Mouse (Mus musculus): Measurements from ENCODE around the gene Abcc12. TPM values are rescaled to one million over a fixed set of nuclear protein-coding genes. Genes with fewer than 3 reads are reported as not detected.
A peak's percentile ranks its signal among the peaks of the same experiment; 100 is the strongest.

The Abcc12 gene
- polyA plus RNA-seq (2014; fragmentation: Nextera tagmentation; extraction: Ambion mirVana) = 0.07 TPM in 1 of 2 replicates, not detected in the other

DNA sequence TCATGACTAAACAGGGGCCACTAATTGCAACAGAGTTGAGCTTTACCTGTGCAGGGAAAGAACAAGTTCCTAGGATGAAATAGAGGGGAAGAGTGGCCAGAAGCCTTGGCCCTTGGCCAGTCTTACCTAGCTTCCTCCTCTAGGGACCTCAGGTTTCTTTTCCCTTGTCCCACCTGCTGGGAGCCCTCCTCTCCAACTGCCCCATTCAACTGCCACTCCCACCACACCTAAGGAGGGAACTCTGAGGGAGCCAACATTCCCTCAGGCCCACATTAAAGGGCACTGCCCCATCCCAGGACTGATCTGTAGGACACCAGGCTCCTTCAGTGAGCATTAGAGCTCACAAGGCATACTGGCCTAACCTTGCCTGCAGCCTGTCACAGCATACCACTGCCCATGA is at the start of gene Abcc12:
Gene Abcc12 (minus strand): TSS at position 229 of the 400 bp plus-strand sequence.
- ATAC-seq (ENCODE audit: insufficient number of reproducible peaks, low FRiP score, low TSS enrichment, low read depth) = no peak

GRCm38 (mm10) chr8:86630212-86630611 is 49.7 kb upstream of the Abcc12 start:
- Histone ChIP-seq H3K9ac (ENCODE audit: low read length) (no peak overlapping the region), H3K36me3 (ENCODE audit: control insufficient read depth, insufficient read depth, low read length) (no peaks in the 10 kb centered on the region), H3K4me3 (ENCODE audit: low read depth, low read length) (no peak overlapping the region), H3K4me1 (ENCODE audit: control insufficient read depth, insufficient read depth, low read length) (no peaks in the 10 kb centered on the region), H3K27ac (replicated peaks; ENCODE audit: low read depth, low read length) (no peak overlapping the region), H3K27me3 (ENCODE audit: control insufficient read depth, insufficient read depth, low read length) (no peaks in the 10 kb centered on the region), H3K9me3 (ENCODE audit: control insufficient read depth, low read length) (no peaks in the 10 kb centered on the region), H3K4me2 (ENCODE audit: low read depth, severe bottlenecking) (no peak overlapping the region)
- ATAC-seq (ENCODE audit: insufficient number of reproducible peaks, low FRiP score, low TSS enrichment, low read depth) = no peak
- no peak for DNase-seq (ENCODE audit: low spot score)
- 91% methylated on average over 5 of the region's 5 CpGs for WGBS

More for the DNA sequence above, at the start of gene Abcc12:
- H3K27me3 ChIP-seq (ENCODE audit: control insufficient read depth, insufficient read depth, low read length) = no peaks in the 10 kb centered on the region
- no peak within 1 kb of the TSS for H3K4me2 ChIP-seq (ENCODE audit: low read depth, severe bottlenecking)
- DNase-seq (ENCODE audit: low spot score) = no peak
- H3K9ac ChIP-seq (ENCODE audit: low read length) = no peak within 1 kb of the TSS
- no peak within 1 kb of the TSS for H3K27ac ChIP-seq (replicated peaks; ENCODE audit: low read depth, low read length)
- no peaks in the 10 kb centered on the region for H3K36me3 ChIP-seq (ENCODE audit: control insufficient read depth, insufficient read depth, low read length)
- H3K9me3 ChIP-seq (ENCODE audit: control insufficient read depth, low read length) = no peaks in the 10 kb centered on the region
- H3K4me1 ChIP-seq (ENCODE audit: control insufficient read depth, insufficient read depth, low read length) = no peaks in the 10 kb centered on the region
- H3K4me3 ChIP-seq (ENCODE audit: low read depth, low read length) = no peak within 1 kb of the TSS

DNA sequence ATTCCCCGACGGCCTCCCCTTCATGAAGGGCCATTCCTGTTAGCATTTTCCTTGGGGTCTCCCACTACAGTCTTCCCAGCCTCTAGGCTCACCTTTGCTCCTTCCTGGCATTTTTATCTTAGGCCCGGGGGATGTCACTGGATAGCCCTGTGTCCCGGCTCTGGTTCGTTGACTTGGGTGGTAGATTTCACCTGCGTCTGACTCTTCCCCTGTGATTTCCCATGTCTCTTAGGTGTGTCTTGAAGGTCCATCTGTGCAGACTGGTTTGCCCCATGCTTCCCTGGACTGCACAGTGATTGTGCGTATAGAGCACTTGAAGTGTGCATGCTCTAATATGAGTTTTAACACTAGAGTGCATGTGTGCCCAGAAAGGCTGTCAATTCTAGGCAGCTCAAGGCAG is 44.4 kb upstream of the Abcc12 start:
- ATAC-seq (ENCODE audit: insufficient number of reproducible peaks, low FRiP score, low TSS enrichment, low read depth) (no peak), DNase-seq (ENCODE audit: low spot score) (no peak)
- WGBS = 55% methylated on average over 7 of the region's 7 CpGs
- H3K4me3 ChIP-seq (ENCODE audit: low read depth, low read length) = peak overlapping the region; percentile 82
- no peaks in the 10 kb centered on the region for H3K36me3 ChIP-seq (ENCODE audit: control insufficient read depth, insufficient read depth, low read length)
- peak overlapping the region; percentile 75 for H3K4me2 ChIP-seq (ENCODE audit: low read depth, severe bottlenecking)
- no peak overlapping the region for H3K27ac ChIP-seq (replicated peaks; ENCODE audit: low read depth, low read length)
- no peaks in the 10 kb centered on the region for H3K9me3 ChIP-seq (ENCODE audit: control insufficient read depth, low read length)
- H3K4me1 ChIP-seq (ENCODE audit: control insufficient read depth, insufficient read depth, low read length) = 0 out of 2 replicates have a peak, but pooled peaks cover 3% of the 10 kb centered on the region
- no peaks in the 10 kb centered on the region for H3K27me3 ChIP-seq (ENCODE audit: control insufficient read depth, insufficient read depth, low read length)
- peak overlapping the region; percentile 22; the same call in 1 of the 2 replicates for H3K9ac ChIP-seq (ENCODE audit: low read length)

GRCm38 (mm10) chr8:86623911-86624731 is 43.6 kb upstream of the Abcc12 start, which contains the start of gene Lonp2:
Gene Lonp2, plus strand, starts transcription at chr8:86624043.
- Histone ChIP-seq H3K27me3 (ENCODE audit: control insufficient read depth, insufficient read depth, low read length) (no peaks in the 10 kb centered on the region), H3K27ac (replicated peaks; ENCODE audit: low read depth, low read length) (peak within 1 kb of the TSS; percentile 42; the same call in 1 of the 2 replicates), H3K36me3 (ENCODE audit: control insufficient read depth, insufficient read depth, low read length) (no peaks in the 10 kb centered on the region), H3K4me3 (ENCODE audit: low read depth, low read length) (peak within 1 kb of the TSS; percentile 82), H3K4me2 (ENCODE audit: low read depth, severe bottlenecking) (peak within 1 kb of the TSS; percentile 75), H3K9me3 (ENCODE audit: control insufficient read depth, low read length) (no peaks in the 10 kb centered on the region), H3K4me1 (ENCODE audit: control insufficient read depth, insufficient read depth, low read length) (0 out of 2 replicates have a peak, but pooled peaks cover 3% of the 10 kb centered on the region), H3K9ac (ENCODE audit: low read length) (peak within 1 kb of the TSS; percentile 70)
- ATAC-seq (ENCODE audit: insufficient number of reproducible peaks, low FRiP score, low TSS enrichment, low read depth) = peak; percentile 99
- DNase-seq (ENCODE audit: low spot score) = peak; percentile 98
- WGBS = 1% methylated on average over 62 of the region's 62 CpGs

DNA sequence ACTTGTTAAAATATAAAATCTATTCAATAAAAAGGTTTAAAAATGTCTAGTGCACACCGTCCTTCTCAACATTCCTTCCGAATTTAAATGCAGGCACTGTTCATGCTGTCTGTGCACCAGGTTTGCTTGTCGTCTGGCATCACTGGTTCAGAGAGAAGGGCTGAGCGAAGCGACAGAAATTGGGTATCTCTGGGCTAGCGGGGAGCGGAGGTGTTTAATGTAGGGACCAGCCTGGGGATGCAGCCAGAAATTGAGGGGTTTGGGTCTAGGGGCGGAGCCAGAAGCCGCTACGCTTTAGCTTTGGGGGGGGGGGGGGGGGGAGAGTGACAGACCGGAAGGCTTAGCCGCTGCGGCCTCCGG is 43.0 kb upstream of the Abcc12 start:
- DNase-seq (ENCODE audit: low spot score) (no peak), ATAC-seq (ENCODE audit: insufficient number of reproducible peaks, low FRiP score, low TSS enrichment, low read depth) (no peak)
- Histone ChIP-seq H3K9me3 (ENCODE audit: control insufficient read depth, low read length) (no peaks in the 10 kb centered on the region), H3K4me1 (ENCODE audit: control insufficient read depth, insufficient read depth, low read length) (0 out of 2 replicates have a peak, but pooled peaks cover 3% of the 10 kb centered on the region), H3K27ac (replicated peaks; ENCODE audit: low read depth, low read length) (peak overlapping the region; percentile 42; the same call in 1 of the 2 replicates), H3K4me2 (ENCODE audit: low read depth, severe bottlenecking) (peak overlapping the region; percentile 75), H3K9ac (ENCODE audit: low read length) (peak overlapping the region; percentile 70), H3K36me3 (ENCODE audit: control insufficient read depth, insufficient read depth, low read length) (no peaks in the 10 kb centered on the region), H3K4me3 (ENCODE audit: low read depth, low read length) (peak overlapping the region; percentile 82), H3K27me3 (ENCODE audit: control insufficient read depth, insufficient read depth, low read length) (no peaks in the 10 kb centered on the region)
- 1% methylated on average over 14 of the region's 14 CpGs for WGBS

GRCm38 (mm10) chr8:86617759-86618387 is 37.4 kb upstream of the Abcc12 start:
- Histone ChIP-seq H3K4me2 (ENCODE audit: low read depth, severe bottlenecking) (no peak overlapping the region), H3K9me3 (ENCODE audit: control insufficient read depth, low read length) (no peaks in the 10 kb centered on the region), H3K27me3 (ENCODE audit: control insufficient read depth, insufficient read depth, low read length) (no peaks in the 10 kb centered on the region), H3K36me3 (ENCODE audit: control insufficient read depth, insufficient read depth, low read length) (no peaks in the 10 kb centered on the region), H3K4me1 (ENCODE audit: control insufficient read depth, insufficient read depth, low read length) (no peaks in the 10 kb centered on the region), H3K4me3 (ENCODE audit: low read depth, low read length) (no peak overlapping the region), H3K9ac (ENCODE audit: low read length) (no peak overlapping the region), H3K27ac (replicated peaks; ENCODE audit: low read depth, low read length) (no peak overlapping the region)
- 77% methylated on average over 7 of the region's 7 CpGs for WGBS
- DNase-seq (ENCODE audit: low spot score) = no peak
- no peak for ATAC-seq (ENCODE audit: insufficient number of reproducible peaks, low FRiP score, low TSS enrichment, low read depth)

GRCm38 (mm10) chr8:86615095-86615769 is 34.7 kb upstream of the Abcc12 start:
- H3K9ac ChIP-seq (ENCODE audit: low read length) = no peak overlapping the region
- H3K36me3 ChIP-seq (ENCODE audit: control insufficient read depth, insufficient read depth, low read length) = no peaks in the 10 kb centered on the region
- no peaks in the 10 kb centered on the region for H3K27me3 ChIP-seq (ENCODE audit: control insufficient read depth, insufficient read depth, low read length)
- H3K4me1 ChIP-seq (ENCODE audit: control insufficient read depth, insufficient read depth, low read length) = no peaks in the 10 kb centered on the region
- DNase-seq (ENCODE audit: low spot score) = no peak
- no peaks in the 10 kb centered on the region for H3K9me3 ChIP-seq (ENCODE audit: control insufficient read depth, low read length)
- H3K27ac ChIP-seq (replicated peaks; ENCODE audit: low read depth, low read length) = no peak overlapping the region
- no peak overlapping the region for H3K4me3 ChIP-seq (ENCODE audit: low read depth, low read length)
- no peak for ATAC-seq (ENCODE audit: insufficient number of reproducible peaks, low FRiP score, low TSS enrichment, low read depth)
- 87% methylated on average over 6 of the region's 6 CpGs for WGBS
- no peak overlapping the region for H3K4me2 ChIP-seq (ENCODE audit: low read depth, severe bottlenecking)

DNA sequence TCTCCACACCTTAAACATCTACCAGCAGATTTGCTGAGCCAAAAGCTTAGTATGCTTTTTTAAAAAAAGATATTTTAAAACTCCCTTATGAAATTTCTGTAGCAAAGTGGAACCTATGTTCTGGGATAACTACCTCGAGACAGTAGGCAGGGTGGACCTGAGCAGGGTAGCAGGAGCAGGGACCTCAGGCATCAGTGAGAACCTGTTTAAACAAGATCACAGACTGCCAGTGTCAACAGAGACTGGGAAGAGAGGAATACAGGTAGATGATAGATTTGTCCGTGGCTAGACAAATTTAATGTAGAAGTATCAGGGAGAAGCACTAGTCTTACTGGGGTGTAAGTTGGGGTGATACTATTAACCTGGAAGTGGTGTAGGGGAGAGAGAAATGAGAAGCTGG is 33.3 kb upstream of the Abcc12 start:
- Histone ChIP-seq H3K4me3 (ENCODE audit: low read depth, low read length) (no peak overlapping the region), H3K9me3 (ENCODE audit: control insufficient read depth, low read length) (no peaks in the 10 kb centered on the region), H3K27ac (replicated peaks; ENCODE audit: low read depth, low read length) (no peak overlapping the region), H3K36me3 (ENCODE audit: control insufficient read depth, insufficient read depth, low read length) (no peaks in the 10 kb centered on the region), H3K4me1 (ENCODE audit: control insufficient read depth, insufficient read depth, low read length) (no peaks in the 10 kb centered on the region), H3K27me3 (ENCODE audit: control insufficient read depth, insufficient read depth, low read length) (no peaks in the 10 kb centered on the region), H3K9ac (ENCODE audit: low read length) (no peak overlapping the region), H3K4me2 (ENCODE audit: low read depth, severe bottlenecking) (no peak overlapping the region)
- 71% methylated on average over 2 of the region's 2 CpGs for WGBS
- DNase-seq (ENCODE audit: low spot score) (no peak), ATAC-seq (ENCODE audit: insufficient number of reproducible peaks, low FRiP score, low TSS enrichment, low read depth) (no peak)

Measured in limb, embryonic 11.5 days (tissue).